Mouse (Mus musculus): ENCODE results near the gene Ubac2. TPM values are rescaled to one million over a fixed set of nuclear protein-coding genes. Genes with fewer than 3 reads are reported as not detected.

Gene Ubac2
- polyA plus RNA-seq, 1 experiment, result 1.3 TPM

DNA sequence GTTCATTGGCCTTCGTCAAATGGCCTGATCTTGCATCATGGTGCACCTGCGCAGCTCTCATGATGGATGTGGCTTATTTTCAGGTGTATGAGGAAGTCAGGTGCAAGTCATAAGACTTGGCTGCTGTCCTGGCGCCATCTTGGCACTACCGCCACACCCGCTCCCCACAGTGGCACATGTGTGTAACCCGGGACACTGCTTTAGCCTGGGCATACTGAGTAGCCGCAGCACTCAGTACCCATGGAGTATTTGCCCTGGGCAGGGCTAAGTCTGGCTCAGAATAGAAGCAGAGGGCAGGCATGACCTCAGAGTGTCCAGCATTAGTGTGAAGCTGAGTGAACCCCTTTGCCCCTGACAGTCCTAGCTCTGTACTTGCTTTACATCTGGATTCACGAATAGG is 49.0 kb downstream of the Ubac2 start:
- no peak overlapping the region for H3K4me3 ChIP-seq (replicated peaks)
- no peaks in the 10 kb centered on the region for H3K27me3 ChIP-seq (ENCODE audit: control insufficient read depth)
- TF ChIP-seq TAL1 (IDR thresholded peaks at IDR 0.05; ENCODE audit: low read length) (no peak), GATA1 (IDR thresholded peaks at IDR 0.05; ENCODE audit: low read length) (no peak)
- H3K4me1 ChIP-seq (ENCODE audit: control insufficient read depth), result peaks cover 33% of the 10 kb centered on the region
- no peaks in the 10 kb centered on the region for H3K9me3 ChIP-seq (ENCODE audit: control insufficient read depth, low read length)
- H3K36me3 ChIP-seq (ENCODE audit: control insufficient read depth), result no peaks in the 10 kb centered on the region

DNA sequence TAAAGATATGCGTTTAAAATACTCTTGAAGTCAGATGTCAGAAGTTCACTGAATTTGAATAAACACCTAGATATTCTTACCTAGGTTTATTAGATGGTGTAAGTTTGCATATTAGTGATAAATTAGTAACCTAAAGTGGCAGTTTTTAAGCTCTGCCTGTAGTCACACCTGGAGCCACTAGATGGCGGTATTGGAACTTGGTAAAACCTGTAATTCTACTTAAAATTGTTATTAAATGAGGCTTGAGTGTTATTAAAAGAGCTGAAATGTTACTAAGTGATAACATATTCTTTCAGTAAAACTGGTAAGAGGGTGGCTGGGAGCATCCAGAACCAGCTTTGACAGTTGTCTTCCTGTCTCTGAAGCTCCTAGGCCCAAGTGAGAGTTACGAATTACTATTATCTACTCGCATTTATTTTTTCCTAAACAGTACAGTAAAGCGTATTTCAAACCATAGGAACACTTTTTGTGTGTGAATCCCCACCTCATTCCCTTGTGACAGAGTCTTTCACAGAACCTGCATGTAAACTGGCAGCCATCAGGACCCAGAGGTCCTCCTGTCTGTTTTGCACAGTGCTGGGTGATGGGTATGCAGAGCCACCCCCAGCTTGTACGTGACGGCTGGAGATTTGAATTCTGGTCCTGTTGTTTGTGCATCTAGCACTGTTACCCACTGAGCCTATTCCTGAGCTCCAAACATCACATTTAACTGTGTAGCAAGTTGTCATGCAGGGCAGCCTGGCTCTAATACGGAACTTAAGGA is 50.1 kb downstream of the Ubac2 start:
- no peaks in the 10 kb centered on the region for H3K36me3 ChIP-seq (ENCODE audit: control insufficient read depth)
- no peak for TF ChIP-seq TAL1 (IDR thresholded peaks at IDR 0.05; ENCODE audit: low read length)
- no peak for TF ChIP-seq GATA1 (IDR thresholded peaks at IDR 0.05; ENCODE audit: low read length)
- H3K4me3 ChIP-seq (replicated peaks), result peak overlapping the region; percentile 25
- peaks cover 33% of the 10 kb centered on the region for H3K4me1 ChIP-seq (ENCODE audit: control insufficient read depth)
- no peaks in the 10 kb centered on the region for H3K27me3 ChIP-seq (ENCODE audit: control insufficient read depth)
- no peaks in the 10 kb centered on the region for H3K9me3 ChIP-seq (ENCODE audit: control insufficient read depth, low read length)

DNA sequence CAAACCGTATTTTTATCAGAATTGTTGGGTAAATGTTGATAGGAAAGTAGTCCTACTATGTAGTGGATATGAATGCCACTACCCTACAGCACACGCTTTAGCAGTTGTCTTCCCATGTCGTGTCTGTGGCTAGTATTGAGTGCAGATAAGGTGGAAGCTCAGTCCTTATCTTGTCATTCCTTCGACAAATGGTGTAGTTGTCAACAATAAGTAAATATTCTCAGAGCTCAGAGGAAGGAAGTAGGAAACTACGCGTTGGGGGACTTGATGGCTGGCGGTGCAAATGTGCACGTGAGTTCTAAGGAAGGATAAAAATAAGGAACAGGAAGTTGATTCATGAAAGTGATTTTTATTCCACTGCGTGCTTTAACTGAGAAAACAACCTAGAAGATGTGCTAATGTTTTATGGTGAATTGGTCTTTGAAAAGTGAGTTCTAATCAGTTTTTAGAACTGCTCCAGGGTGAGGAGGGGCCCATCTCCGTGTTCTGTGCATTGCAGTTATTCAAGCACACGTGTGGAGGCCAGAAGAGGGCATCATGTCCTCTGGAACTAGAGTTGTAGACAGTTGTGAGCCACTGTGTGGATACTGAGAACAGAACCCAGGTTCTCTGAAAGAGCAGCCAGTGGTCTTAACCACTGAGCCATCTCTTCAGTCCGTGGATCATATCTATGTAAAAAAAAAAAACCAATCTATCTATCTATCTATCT is 51.0 kb downstream of the Ubac2 start:
- peak overlapping the region; percentile 25 for H3K4me3 ChIP-seq (replicated peaks)
- H3K4me1 ChIP-seq (ENCODE audit: control insufficient read depth), result peaks cover 33% of the 10 kb centered on the region
- H3K27me3 ChIP-seq (ENCODE audit: control insufficient read depth), result no peaks in the 10 kb centered on the region
- TF ChIP-seq TAL1 (IDR thresholded peaks at IDR 0.05; ENCODE audit: low read length), result 0 out of 3 replicates have a peak, but pooled peaks have one; percentile 21
- peak; percentile 35; the same call in 1 of the 2 replicates for TF ChIP-seq GATA1 (IDR thresholded peaks at IDR 0.05; ENCODE audit: low read length)
- H3K9me3 ChIP-seq (ENCODE audit: control insufficient read depth, low read length), result no peaks in the 10 kb centered on the region
- peaks cover 7% of the 10 kb centered on the region for H3K36me3 ChIP-seq (ENCODE audit: control insufficient read depth)

DNA sequence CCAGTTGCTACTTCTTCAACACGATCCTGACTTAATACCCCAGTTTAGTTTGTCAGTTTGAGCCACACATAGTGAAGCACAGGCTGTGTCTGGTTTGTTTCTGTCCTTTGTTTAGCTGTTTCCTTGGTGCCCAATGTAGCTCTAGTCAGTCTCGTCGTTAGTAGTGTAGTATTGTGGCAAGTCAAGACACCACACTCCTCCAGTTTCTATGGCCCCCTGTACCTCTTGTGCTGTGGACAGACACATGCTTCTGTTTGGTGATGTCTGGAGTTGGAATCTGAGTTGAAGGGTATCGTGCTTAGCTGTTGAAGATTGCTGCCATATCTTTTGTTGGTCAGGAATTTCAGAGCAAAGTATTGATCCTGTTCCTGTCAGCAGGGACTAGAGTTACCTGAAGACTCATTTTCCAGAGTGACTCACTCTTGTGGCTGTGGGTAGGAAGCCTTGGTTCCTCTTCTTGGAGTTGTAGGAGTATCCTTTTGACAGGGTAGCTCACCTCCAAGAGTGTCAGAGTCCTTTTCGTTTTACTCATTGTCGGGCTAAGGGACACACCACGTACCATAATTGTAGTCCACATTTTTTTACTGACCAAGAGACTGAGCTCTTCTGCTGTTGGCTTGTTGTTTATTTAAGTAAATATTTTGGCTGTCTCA is 52.4 kb downstream of the Ubac2 start:
- Histone ChIP-seq H3K27me3 (ENCODE audit: control insufficient read depth) (no peaks in the 10 kb centered on the region), H3K9me3 (ENCODE audit: control insufficient read depth, low read length) (no peaks in the 10 kb centered on the region), H3K4me1 (ENCODE audit: control insufficient read depth) (peaks cover 33% of the 10 kb centered on the region), H3K4me3 (replicated peaks) (no peak overlapping the region), H3K36me3 (ENCODE audit: control insufficient read depth) (peaks cover 7% of the 10 kb centered on the region)
- TF ChIP-seq TAL1 (IDR thresholded peaks at IDR 0.05; ENCODE audit: low read length), result no peak
- no peak for TF ChIP-seq GATA1 (IDR thresholded peaks at IDR 0.05; ENCODE audit: low read length)

GRCm38 (mm10) chr14:121931594-121931993 is 53.2 kb downstream of the Ubac2 start:
- H3K4me1 ChIP-seq (ENCODE audit: control insufficient read depth), result peaks cover 26% of the 10 kb centered on the region
- H3K36me3 ChIP-seq (ENCODE audit: control insufficient read depth), result peaks cover 7% of the 10 kb centered on the region
- no peak overlapping the region for H3K4me3 ChIP-seq (replicated peaks)
- H3K27me3 ChIP-seq (ENCODE audit: control insufficient read depth), result no peaks in the 10 kb centered on the region
- TF ChIP-seq GATA1 (IDR thresholded peaks at IDR 0.05; ENCODE audit: low read length) (no peak), TAL1 (IDR thresholded peaks at IDR 0.05; ENCODE audit: low read length) (no peak)
- H3K9me3 ChIP-seq (ENCODE audit: control insufficient read depth, low read length), result no peaks in the 10 kb centered on the region

GRCm38 (mm10) chr14:121932180-121932579 is 53.8 kb downstream of the Ubac2 start:
- peaks cover 7% of the 10 kb centered on the region for H3K36me3 ChIP-seq (ENCODE audit: control insufficient read depth)
- no peaks in the 10 kb centered on the region for H3K27me3 ChIP-seq (ENCODE audit: control insufficient read depth)
- no peak overlapping the region for H3K4me3 ChIP-seq (replicated peaks)
- TF ChIP-seq TAL1 (IDR thresholded peaks at IDR 0.05; ENCODE audit: low read length), result no peak
- TF ChIP-seq GATA1 (IDR thresholded peaks at IDR 0.05; ENCODE audit: low read length), result no peak
- no peaks in the 10 kb centered on the region for H3K9me3 ChIP-seq (ENCODE audit: control insufficient read depth, low read length)
- peaks cover 21% of the 10 kb centered on the region for H3K4me1 ChIP-seq (ENCODE audit: control insufficient read depth)

- Histone ChIP-seq H3K4me1 (ENCODE audit: control insufficient read depth) (peaks cover 13% of the 10 kb centered on the region), H3K27me3 (ENCODE audit: control insufficient read depth) (no peaks in the 10 kb centered on the region), H3K4me3 (replicated peaks) (no peak overlapping the region), H3K36me3 (ENCODE audit: control insufficient read depth) (peaks cover 7% of the 10 kb centered on the region), H3K9me3 (ENCODE audit: control insufficient read depth, low read length) (no peaks in the 10 kb centered on the region)
- TF ChIP-seq TAL1 (IDR thresholded peaks at IDR 0.05; ENCODE audit: low read length), result no peak
- no peak for TF ChIP-seq GATA1 (IDR thresholded peaks at IDR 0.05; ENCODE audit: low read length)
Measured at GRCm38 (mm10) chr14:121933906-121934596, 55.6 kb downstream of the Ubac2 start.

DNA sequence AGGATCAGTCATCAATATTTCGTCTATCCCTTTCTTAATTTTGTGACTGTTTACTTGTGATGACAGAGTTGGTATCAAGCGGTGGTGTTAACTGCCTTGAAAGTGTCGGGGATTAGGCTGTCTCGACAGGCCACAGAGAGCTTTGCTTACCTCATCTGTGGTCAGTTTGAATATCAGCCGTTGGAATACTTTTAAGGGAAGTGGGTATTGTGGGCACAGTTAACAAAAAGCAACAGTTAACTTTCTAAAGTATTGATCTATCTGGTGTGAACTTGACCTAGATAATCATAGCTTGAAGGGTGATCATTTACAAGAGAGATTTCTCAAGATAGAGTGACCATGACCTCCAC is 56.2 kb downstream of the Ubac2 start:
- Histone ChIP-seq H3K4me1 (ENCODE audit: control insufficient read depth) (peaks cover 8% of the 10 kb centered on the region), H3K27me3 (ENCODE audit: control insufficient read depth) (no peaks in the 10 kb centered on the region), H3K36me3 (ENCODE audit: control insufficient read depth) (peaks cover 7% of the 10 kb centered on the region), H3K4me3 (replicated peaks) (no peak overlapping the region), H3K9me3 (ENCODE audit: control insufficient read depth, low read length) (no peaks in the 10 kb centered on the region)
- TF ChIP-seq GATA1 (IDR thresholded peaks at IDR 0.05; ENCODE audit: low read length) (no peak), TAL1 (IDR thresholded peaks at IDR 0.05; ENCODE audit: low read length) (no peak)
